11 mouse cellular contexts compared by ENCODE assay signal in genomic region chr5:99634010-99634541, GRCm38 (mm10).
DNase-seq lines count a peak whose midpoint lies in the region; ATAC-seq and TF ChIP-seq lines count a peak whose summit lies in the region.
"Had no signal": no experiment of that assay in that cellular context is flagged by ENCODE, and none has a peak within 500 bp of the region (broad histone marks: within the 10 kb centered on the region; RNA-seq: fewer than 3 reads in every experiment).

No protein-coding gene starts in this region.

- no peak for ATAC-seq in liver, embryonic 15.5 days (ENCODE audit: insufficient read depth)
- ATAC-seq: hindbrain, embryonic 16.5 days had no signal

- H3K4me3 ChIP-seq in left cerebral cortex, adult 2 months = no peak overlapping the region
- H3K4me3 ChIP-seq in E14TG2a.4 (replicated peaks; ENCODE audit: low read length) = no peak overlapping the region
- H3K4me3 ChIP-seq in liver, embryonic 15.5 days (replicated peaks) = no peak overlapping the region
- H3K4me3 ChIP-seq: midbrain, embryonic 12.5 days; stomach, embryonic 15.5 days had no signal

- peaks cover 6% of the 10 kb centered on the region for H3K4me1 ChIP-seq in E14TG2a.4 (replicated peaks; ENCODE audit: low read depth, low read length)
- peaks cover 35% of the 10 kb centered on the region for H3K4me1 ChIP-seq in liver, embryonic 15.5 days (replicated peaks)
- H3K4me1 ChIP-seq: stomach, embryonic 15.5 days had no signal

- 69% methylated on average over 8 of the region's 8 CpGs for WGBS in liver, embryonic 15.5 days (ENCODE audit: insufficient replicate concordance)

- TF ChIP-seq CTCF in left cerebral cortex, adult 2 months (IDR thresholded peaks at IDR 0.05) = peak; percentile 42
- peak; percentile 67 for TF ChIP-seq CTCF in E14TG2a.4 (conservative IDR thresholded peaks at IDR 0.05; ENCODE audit: low read length)

- DNase-seq in cerebellum, postnatal 36 days = peak; percentile 6 to 29
- DNase-seq in cerebellum, adult 9-10 months = no peak
- no peak for DNase-seq in left cerebral cortex, adult 2 months (ENCODE audit: extremely low spot score in 1 of 2, low spot score in 2 of 2)
- DNase-seq in left cerebral cortex, postnatal 25 days (ENCODE audit: low spot score in 2 of 2) = no peak
- DNase-seq in urinary bladder, postnatal 25 days (ENCODE audit: low spot score) = no peak
- DNase-seq in left cerebral cortex, postnatal 10 days (ENCODE audit: extremely low spot score in 1 of 2, low spot score in 2 of 2) = no peak

- H3K9me3 ChIP-seq in E14TG2a.4 (ENCODE audit: low read length) = no peaks in the 10 kb centered on the region
- H3K9me3 ChIP-seq in liver, embryonic 15.5 days (replicated peaks) = no peaks in the 10 kb centered on the region
- H3K9me3 ChIP-seq: midbrain, embryonic 12.5 days; stomach, embryonic 15.5 days had no signal

- H3K36me3 ChIP-seq in E14TG2a.4 (ENCODE audit: insufficient read depth, low read length) = no peaks in the 10 kb centered on the region
- H3K36me3 ChIP-seq in liver, embryonic 15.5 days (replicated peaks) = no peaks in the 10 kb centered on the region
- H3K36me3 ChIP-seq: midbrain, embryonic 12.5 days; stomach, embryonic 15.5 days had no signal

- no peak overlapping the region for H3K4me2 ChIP-seq in liver, embryonic 15.5 days
- H3K4me2 ChIP-seq: midbrain, embryonic 12.5 days; stomach, embryonic 15.5 days had no signal

- intact Hi-C loops in left cerebral cortex, adult 2 months (cut with DNase I) = no loop called here
- intact Hi-C loops in left cerebral cortex, postnatal 25 days (cut with DNase I) = no loop called here
- intact Hi-C loops in left cerebral cortex, postnatal 10 days (cut with DNase I) = no loop called here

- H3K9ac ChIP-seq in liver, embryonic 15.5 days = no peak overlapping the region
- H3K9ac ChIP-seq: midbrain, embryonic 12.5 days; stomach, embryonic 15.5 days had no signal

- H3K27me3 ChIP-seq in E14TG2a.4 (ENCODE audit: insufficient read depth, low read length) = no peaks in the 10 kb centered on the region
- no peaks in the 10 kb centered on the region for H3K27me3 ChIP-seq in liver, embryonic 15.5 days
- H3K27me3 ChIP-seq: midbrain, embryonic 12.5 days; stomach, embryonic 15.5 days had no signal

- no peak overlapping the region for H3K27ac ChIP-seq in left cerebral cortex, adult 2 months
- H3K27ac ChIP-seq in liver, embryonic 15.5 days (replicated peaks) = peak overlapping the region; percentile 21; the same call in 1 of the 2 replicates
- H3K27ac ChIP-seq: midbrain, embryonic 12.5 days; stomach, embryonic 15.5 days had no signal

Comparison
In these comparisons a context has a peak if more than half of its experiments do, and no peak if none do; other contexts are left out.
1. DNase-seq: peak in cerebellum, postnatal 36 days (2 of 2); none in cerebellum, adult 9-10 months (single experiment), left cerebral cortex, adult 2 months (0 of 2), left cerebral cortex, postnatal 25 days (0 of 2), urinary bladder, postnatal 25 days (single experiment) and left cerebral cortex, postnatal 10 days (0 of 2).